Mouse (Mus musculus) neural tube, embryonic 12.5 days (tissue): Measurements from ENCODE around the gene Jmjd7. TPM values are rescaled to one million over a fixed set of nuclear protein-coding genes. Genes with fewer than 3 reads are reported as not detected.

ENCODE experiments used
- ATAC-seq: fragments of 200-750 bp; cut with Nextera tagmentation; 2 replicates; pipeline ENCODE4 v1.8.0; 2017; ENCODE audit warnings: low read depth, mild to moderate bottlenecking, moderate TSS enrichment, moderate library complexity; ENCODE audit not compliant: low FRiP score
- H3K27ac ChIP-seq: fragments of 300-500 bp; sonication (generic); 2 replicates; pipeline ENCODE4 v1.5.1; 2016
- H3K27me3 ChIP-seq: fragments of 300-500 bp; sonication (generic); replicated peaks from 2 replicates; pipeline ENCODE4 v1.6.1; 2016; ENCODE audit warnings: mild to moderate bottlenecking
- H3K36me3 ChIP-seq: fragments of 300-500 bp; sonication (generic); 2 replicates; pipeline ENCODE4 v1.6.1; 2016; ENCODE audit warnings: mild to moderate bottlenecking
- H3K4me1 ChIP-seq: fragments of 300-500 bp; sonication (generic); 2 replicates; pipeline ENCODE4 v1.6.1; 2016
- H3K4me2 ChIP-seq: fragments of 300-500 bp; sonication (generic); replicated peaks from 2 replicates; pipeline ENCODE4 v1.6.1; 2016; ENCODE audit warnings: mild to moderate bottlenecking
- H3K4me3 ChIP-seq: fragments of 300-500 bp; sonication (generic); 2 replicates; pipeline ENCODE4 v1.5.1; 2016
- H3K9ac ChIP-seq: fragments of 300-500 bp; sonication (generic); 2 replicates; pipeline ENCODE4 v1.6.1; 2016; ENCODE audit warnings: mild to moderate bottlenecking
- H3K9me3 ChIP-seq: fragments of 300-500 bp; sonication (generic); 2 replicates; pipeline ENCODE4 v1.6.1; 2016; ENCODE audit warnings: mild to moderate bottlenecking
- WGBS: fragments of 180-500 bp; shearing (Covaris S2); methylation state at CpG from one replicate; pipeline ENCODE4 v1.1.7; 2016; 5-methylcytosine and 5-hydroxymethylcytosine counted together
- polyA plus RNA-seq: library from polyadenylated mRNA; unstranded; fragments of >200 nt; fragmentation: Nextera tagmentation; extraction: Ambion mirVana; gene quantifications from 2 replicates; pipeline ENCODE4 v1.2.1, GENCODE M21; 2016

Jmjd7 gene
- polyA plus RNA-seq, 1 experiment from 2014 or later: 24.6 TPM

GRCm38 (mm10) chr2:119995391-119996281 is 31.6 kb upstream of the Jmjd7 start:
- Histone ChIP-seq H3K27me3 (no peaks in the 10 kb centered on the region), H3K36me3 (no peaks in the 10 kb centered on the region; the same call in 1 of the 2 replicates), H3K9ac (no peak overlapping the region), H3K9me3 (no peaks in the 10 kb centered on the region), H3K27ac (no peak overlapping the region), H3K4me3 (no peak overlapping the region), H3K4me2 (no peak overlapping the region), H3K4me1 (no peaks in the 10 kb centered on the region)
- no peak for ATAC-seq
- 72% methylated on average over 9 of the region's 9 CpGs for WGBS

GRCm38 (mm10) chr2:119997354-119997753 is 29.9 kb upstream of the Jmjd7 start:
- no peak for ATAC-seq
- Histone ChIP-seq H3K9ac (no peak overlapping the region), H3K36me3 (no peaks in the 10 kb centered on the region; the same call in 1 of the 2 replicates), H3K9me3 (no peaks in the 10 kb centered on the region), H3K4me3 (no peak overlapping the region), H3K4me1 (no peaks in the 10 kb centered on the region), H3K27ac (no peak overlapping the region), H3K4me2 (no peak overlapping the region), H3K27me3 (no peaks in the 10 kb centered on the region)
- WGBS: 84% methylated on average over 4 of the region's 4 CpGs

- no peak for ATAC-seq
- H3K4me2 ChIP-seq: no peak overlapping the region
- H3K9me3 ChIP-seq: no peaks in the 10 kb centered on the region
- H3K9ac ChIP-seq: no peak overlapping the region
- WGBS: 96% methylated on average over 2 of the region's 2 CpGs
- H3K27me3 ChIP-seq: no peaks in the 10 kb centered on the region
- peaks cover 2% of the 10 kb centered on the region; the same call in 1 of the 2 replicates for H3K36me3 ChIP-seq
- no peak overlapping the region for H3K27ac ChIP-seq
- no peaks in the 10 kb centered on the region for H3K4me1 ChIP-seq
- no peak overlapping the region for H3K4me3 ChIP-seq
Measured at GRCm38 (mm10) chr2:119999731-120000130, 27.6 kb upstream of the Jmjd7 start.

- H3K9ac ChIP-seq: no peak overlapping the region
Measured at GRCm38 (mm10) chr2:120000882-120001584, 26.2 kb upstream of the Jmjd7 start.

GRCm38 (mm10) chr2:120001956-120002355 is 25.3 kb upstream of the Jmjd7 start:
- no peaks in the 10 kb centered on the region for H3K4me1 ChIP-seq
- H3K9me3 ChIP-seq: no peaks in the 10 kb centered on the region
- no peak overlapping the region for H3K9ac ChIP-seq
- no peaks in the 10 kb centered on the region for H3K27me3 ChIP-seq
- no peak overlapping the region for H3K4me2 ChIP-seq
- WGBS: 80% methylated on average over 4 of the region's 4 CpGs
- no peak for ATAC-seq
- no peak overlapping the region for H3K27ac ChIP-seq
- H3K36me3 ChIP-seq: peaks cover 2% of the 10 kb centered on the region; the same call in 1 of the 2 replicates
- no peak overlapping the region for H3K4me3 ChIP-seq

More at GRCm38 (mm10) chr2:120000882-120001584, 26.2 kb upstream of the Jmjd7 start:
- Histone ChIP-seq H3K4me1 (no peaks in the 10 kb centered on the region), H3K4me2 (no peak overlapping the region), H3K36me3 (peaks cover 2% of the 10 kb centered on the region; the same call in 1 of the 2 replicates), H3K4me3 (no peak overlapping the region), H3K27me3 (no peaks in the 10 kb centered on the region), H3K9me3 (no peaks in the 10 kb centered on the region), H3K27ac (no peak overlapping the region)
- WGBS: 84% methylated on average over 3 of the region's 3 CpGs
- no peak for ATAC-seq

- no peak overlapping the region for H3K4me3 ChIP-seq
- no peaks in the 10 kb centered on the region for H3K9me3 ChIP-seq
- no peak overlapping the region for H3K9ac ChIP-seq
- H3K36me3 ChIP-seq: 0 out of 2 replicates have a peak, but pooled peaks cover 2% of the 10 kb centered on the region
- no peak overlapping the region for H3K4me2 ChIP-seq
- no peak overlapping the region for H3K27ac ChIP-seq
- no peaks in the 10 kb centered on the region for H3K27me3 ChIP-seq
- ATAC-seq: no peak
- WGBS: 92% methylated on average over 2 of the region's 2 CpGs
- H3K4me1 ChIP-seq: no peaks in the 10 kb centered on the region
Measured at GRCm38 (mm10) chr2:120003970-120004369, 23.3 kb upstream of the Jmjd7 start.

GRCm38 (mm10) chr2:120006696-120007095 is 20.6 kb upstream of the Jmjd7 start:
- Histone ChIP-seq H3K9me3 (no peaks in the 10 kb centered on the region), H3K36me3 (0 out of 2 replicates have a peak, but pooled peaks cover 2% of the 10 kb centered on the region), H3K27ac (no peak overlapping the region), H3K4me2 (no peak overlapping the region), H3K4me1 (no peaks in the 10 kb centered on the region), H3K27me3 (no peaks in the 10 kb centered on the region), H3K4me3 (no peak overlapping the region), H3K9ac (no peak overlapping the region)
- no peak for ATAC-seq
- WGBS: 97% methylated on average over 7 of the region's 7 CpGs

- no peak overlapping the region for H3K4me2 ChIP-seq
- no peak overlapping the region for H3K27ac ChIP-seq
- no peak overlapping the region for H3K4me3 ChIP-seq
- H3K9ac ChIP-seq: no peak overlapping the region
- H3K27me3 ChIP-seq: no peaks in the 10 kb centered on the region
- no peak for ATAC-seq
- WGBS: 90% methylated on average over 4 of the region's 4 CpGs
- 0 out of 2 replicates have a peak, but pooled peaks cover 1% of the 10 kb centered on the region for H3K36me3 ChIP-seq
- H3K9me3 ChIP-seq: no peaks in the 10 kb centered on the region
- no peaks in the 10 kb centered on the region for H3K4me1 ChIP-seq
Measured at GRCm38 (mm10) chr2:120007680-120008210, 19.5 kb upstream of the Jmjd7 start.

GRCm38 (mm10) chr2:120008672-120009071 is 18.6 kb upstream of the Jmjd7 start:
- H3K27me3 ChIP-seq: no peaks in the 10 kb centered on the region
- ATAC-seq: no peak
- WGBS: 74% methylated on average over 4 of the region's 4 CpGs
- H3K4me2 ChIP-seq: no peak overlapping the region
- no peak overlapping the region for H3K27ac ChIP-seq
- no peaks in the 10 kb centered on the region for H3K4me1 ChIP-seq
- no peak overlapping the region for H3K4me3 ChIP-seq
- no peaks in the 10 kb centered on the region for H3K9me3 ChIP-seq
- no peak overlapping the region for H3K9ac ChIP-seq
- peaks cover 10% of the 10 kb centered on the region; the same call in 1 of the 2 replicates for H3K36me3 ChIP-seq

GRCm38 (mm10) chr2:120011462-120012200 is 15.7 kb upstream of the Jmjd7 start:
- Histone ChIP-seq H3K27me3 (no peaks in the 10 kb centered on the region), H3K27ac (no peak overlapping the region), H3K4me1 (no peaks in the 10 kb centered on the region), H3K36me3 (peaks cover 19% of the 10 kb centered on the region), H3K4me2 (no peak overlapping the region), H3K4me3 (no peak overlapping the region), H3K9ac (no peak overlapping the region), H3K9me3 (no peaks in the 10 kb centered on the region)
- WGBS: 82% methylated on average over 8 of the region's 8 CpGs
- ATAC-seq: no peak

GRCm38 (mm10) chr2:120012924-120013323 is 14.4 kb upstream of the Jmjd7 start:
- Histone ChIP-seq H3K4me2 (no peak overlapping the region), H3K4me1 (no peaks in the 10 kb centered on the region), H3K27ac (no peak overlapping the region), H3K9me3 (no peaks in the 10 kb centered on the region), H3K27me3 (no peaks in the 10 kb centered on the region), H3K9ac (no peak overlapping the region), H3K36me3 (peaks cover 32% of the 10 kb centered on the region), H3K4me3 (no peak overlapping the region)
- WGBS: 90% methylated on average over 13 of the region's 13 CpGs
- no peak for ATAC-seq
